Mouse (Mus musculus): ENCODE results near the gene Spem2. TPM values are rescaled to one million over a fixed set of nuclear protein-coding genes. Genes with fewer than 3 reads are reported as not detected.

The Spem2 gene
- polyA plus RNA-seq, 1 experiment from 2014 or later, result not detected

GRCm38 (mm10) chr11:69795168-69795982, 22.9 kb downstream of the Spem2 start, which contains the start of gene Chrnb1:
Gene Chrnb1, minus strand, starts transcription at chr11:69795943.
- WGBS, result 2% methylated on average over 52 of the region's 52 CpGs
- H3K9ac ChIP-seq, result peak within 1 kb of the TSS; percentile 53
- H3K9me3 ChIP-seq (replicated peaks), result no peaks in the 10 kb centered on the region
- peak within 1 kb of the TSS; percentile 96 for H3K4me2 ChIP-seq
- H3K36me3 ChIP-seq, result no peaks in the 10 kb centered on the region
- peak; percentile 96 for ATAC-seq (replicated peaks; ENCODE audit: low FRiP score)
- H3K27ac ChIP-seq, result peak within 1 kb of the TSS; percentile 59
- H3K4me3 ChIP-seq (replicated peaks), result peak within 1 kb of the TSS; percentile 52
- H3K27me3 ChIP-seq, result peaks cover 36% of the 10 kb centered on the region
- H3K4me1 ChIP-seq, result peaks cover 31% of the 10 kb centered on the region

DNA sequence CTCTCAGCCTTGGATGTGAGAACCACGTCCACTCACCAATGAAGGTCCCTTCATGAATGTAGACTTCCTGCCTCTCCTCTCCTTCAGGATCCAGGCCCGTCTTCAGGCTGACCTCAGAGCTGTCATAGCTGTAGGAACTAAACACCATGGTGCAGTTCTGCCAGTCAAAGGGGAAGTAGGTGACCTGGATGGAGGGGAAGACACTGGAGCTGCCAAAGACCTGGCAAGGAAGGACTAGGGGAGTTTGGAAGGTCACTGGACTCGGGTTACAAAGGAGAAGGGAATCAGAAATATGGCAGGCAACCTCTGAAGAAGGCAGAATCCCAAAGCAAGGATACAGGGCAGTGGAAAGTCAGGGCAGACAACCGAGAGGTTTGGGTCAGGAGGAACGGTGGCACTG, 24.8 kb downstream of the Spem2 start:
- no peak overlapping the region for H3K4me2 ChIP-seq
- no peak overlapping the region for H3K9ac ChIP-seq
- peaks cover 36% of the 10 kb centered on the region for H3K27me3 ChIP-seq
- no peaks in the 10 kb centered on the region for H3K36me3 ChIP-seq
- 56% methylated on average over 5 of the region's 5 CpGs for WGBS
- no peak overlapping the region for H3K27ac ChIP-seq
- ATAC-seq (replicated peaks; ENCODE audit: low FRiP score), result no peak
- peaks cover 16% of the 10 kb centered on the region for H3K4me1 ChIP-seq
- H3K9me3 ChIP-seq (replicated peaks), result no peaks in the 10 kb centered on the region
- H3K4me3 ChIP-seq (replicated peaks), result no peak overlapping the region

DNA sequence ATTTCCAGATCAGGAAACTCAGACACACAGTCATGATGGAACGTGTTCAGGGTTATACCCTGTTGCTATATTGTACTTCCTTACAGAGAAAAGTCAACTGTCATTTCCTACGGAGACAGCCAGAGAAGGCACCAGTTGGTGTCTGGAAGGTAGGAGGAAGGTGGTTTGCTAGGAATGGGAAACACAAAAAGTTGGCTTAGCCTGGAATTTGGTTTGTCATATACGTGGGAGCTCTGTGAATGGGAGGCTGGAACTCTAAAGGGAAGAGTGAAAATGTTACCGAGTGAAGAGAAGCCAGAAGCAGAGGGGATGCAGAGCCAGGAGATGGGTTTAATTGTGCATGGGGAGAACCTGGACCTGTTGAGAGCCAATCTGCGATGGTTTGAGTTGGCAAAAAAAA, 26.8 kb downstream of the Spem2 start:
- Histone ChIP-seq H3K9ac (no peak overlapping the region), H3K27me3 (peaks cover 18% of the 10 kb centered on the region), H3K4me3 (replicated peaks) (no peak overlapping the region), H3K4me2 (no peak overlapping the region), H3K36me3 (no peaks in the 10 kb centered on the region), H3K4me1 (peaks cover 16% of the 10 kb centered on the region), H3K9me3 (replicated peaks) (no peaks in the 10 kb centered on the region), H3K27ac (no peak overlapping the region)
- ATAC-seq (replicated peaks; ENCODE audit: low FRiP score), result no peak
- 72% methylated on average over 5 of the region's 5 CpGs for WGBS

GRCm38 (mm10) chr11:69789431-69789830, 28.8 kb downstream of the Spem2 start:
- Histone ChIP-seq H3K9ac (no peak overlapping the region), H3K4me2 (no peak overlapping the region)

DNA sequence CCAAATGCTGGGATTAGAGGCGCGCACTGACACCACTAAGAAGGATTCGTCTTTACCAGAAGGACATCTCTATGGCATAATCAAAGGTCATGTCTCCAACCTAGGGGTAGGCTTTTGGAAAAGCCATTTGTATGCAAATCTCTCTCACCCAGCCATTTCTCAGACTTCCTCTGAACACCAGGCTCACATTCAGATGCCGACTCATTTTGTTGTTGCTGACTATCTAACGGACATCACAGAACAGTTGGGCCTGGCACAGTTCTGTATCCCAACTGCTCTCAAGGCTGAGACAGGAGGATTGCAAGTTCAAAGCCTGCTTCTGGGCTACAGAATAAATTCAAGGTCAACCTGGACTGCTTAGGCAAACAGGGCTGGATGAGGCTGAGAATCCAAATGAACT, 31.0 kb downstream of the Spem2 start:
- no peak overlapping the region for H3K27ac ChIP-seq
- WGBS, result 94% methylated on average over 5 of the region's 5 CpGs
- no peaks in the 10 kb centered on the region for H3K36me3 ChIP-seq
- H3K9me3 ChIP-seq (replicated peaks), result no peaks in the 10 kb centered on the region
- ATAC-seq (replicated peaks; ENCODE audit: low FRiP score), result no peak
- no peak overlapping the region for H3K4me2 ChIP-seq
- H3K4me1 ChIP-seq, result peaks cover 8% of the 10 kb centered on the region; the same call in 1 of the 2 replicates
- 0 out of 2 replicates have a peak, but pooled peaks cover under 1% of the 10 kb centered on the region for H3K27me3 ChIP-seq
- H3K4me3 ChIP-seq (replicated peaks), result no peak overlapping the region
- no peak overlapping the region for H3K9ac ChIP-seq

More at GRCm38 (mm10) chr11:69789431-69789830, 28.8 kb downstream of the Spem2 start:
- Histone ChIP-seq H3K27ac (no peak overlapping the region), H3K36me3 (no peaks in the 10 kb centered on the region), H3K4me1 (peaks cover 6% of the 10 kb centered on the region; the same call in 1 of the 2 replicates), H3K27me3 (peaks cover 13% of the 10 kb centered on the region; the same call in 1 of the 2 replicates), H3K4me3 (replicated peaks) (no peak overlapping the region), H3K9me3 (replicated peaks) (no peaks in the 10 kb centered on the region)
- 36% methylated on average over 5 of the region's 5 CpGs for WGBS
- no peak for ATAC-seq (replicated peaks; ENCODE audit: low FRiP score)

GRCm38 (mm10) chr11:69784793-69785272, 33.4 kb downstream of the Spem2 start:
- Histone ChIP-seq H3K9ac (no peak overlapping the region), H3K4me3 (replicated peaks) (peak overlapping the region; percentile 17), H3K27me3 (peaks cover 6% of the 10 kb centered on the region; the same call in 1 of the 2 replicates), H3K4me2 (peak overlapping the region; percentile 48), H3K4me1 (peaks cover 8% of the 10 kb centered on the region; the same call in 1 of the 2 replicates), H3K27ac (no peak overlapping the region), H3K9me3 (replicated peaks) (no peaks in the 10 kb centered on the region), H3K36me3 (no peaks in the 10 kb centered on the region)
- no peak for ATAC-seq (replicated peaks; ENCODE audit: low FRiP score)
- 35% methylated on average over 15 of the region's 15 CpGs for WGBS

GRCm38 (mm10) chr11:69781828-69782227, 36.4 kb downstream of the Spem2 start:
- H3K36me3 ChIP-seq, result peaks cover 3% of the 10 kb centered on the region; the same call in 1 of the 2 replicates
- ATAC-seq (replicated peaks; ENCODE audit: low FRiP score), result no peak
- 28% methylated on average over 4 of the region's 4 CpGs for WGBS
- no peak overlapping the region for H3K4me3 ChIP-seq (replicated peaks)
- no peak overlapping the region for H3K4me2 ChIP-seq
- no peaks in the 10 kb centered on the region for H3K9me3 ChIP-seq (replicated peaks)
- H3K27ac ChIP-seq, result no peak overlapping the region
- H3K9ac ChIP-seq, result no peak overlapping the region
- H3K4me1 ChIP-seq, result peaks cover 29% of the 10 kb centered on the region
- peaks cover 6% of the 10 kb centered on the region; the same call in 1 of the 2 replicates for H3K27me3 ChIP-seq

GRCm38 (mm10) chr11:69778985-69779384, 39.3 kb downstream of the Spem2 start:
- peaks cover 6% of the 10 kb centered on the region; the same call in 1 of the 2 replicates for H3K27me3 ChIP-seq
- peaks cover 15% of the 10 kb centered on the region; the same call in 1 of the 2 replicates for H3K36me3 ChIP-seq
- peaks cover 30% of the 10 kb centered on the region for H3K4me1 ChIP-seq
- H3K4me3 ChIP-seq (replicated peaks), result no peak overlapping the region
- no peak overlapping the region for H3K9ac ChIP-seq
- H3K27ac ChIP-seq, result no peak overlapping the region; the same call in 1 of the 2 replicates
- no peaks in the 10 kb centered on the region for H3K9me3 ChIP-seq (replicated peaks)
- ATAC-seq (replicated peaks; ENCODE audit: low FRiP score), result no peak
- H3K4me2 ChIP-seq, result no peak overlapping the region
- WGBS, result 53% methylated on average over 7 of the region's 7 CpGs

- Histone ChIP-seq H3K9ac (no peak overlapping the region), H3K4me2 (peak overlapping the region; percentile 20; the same call in 1 of the 2 replicates), H3K4me1 (peaks cover 30% of the 10 kb centered on the region), H3K9me3 (replicated peaks) (no peaks in the 10 kb centered on the region), H3K27me3 (peaks cover 6% of the 10 kb centered on the region; the same call in 1 of the 2 replicates), H3K4me3 (replicated peaks) (no peak overlapping the region), H3K36me3 (peaks cover 15% of the 10 kb centered on the region; the same call in 1 of the 2 replicates), H3K27ac (no peak overlapping the region; the same call in none of the 2 replicates)
- no peak for ATAC-seq (replicated peaks; ENCODE audit: low FRiP score)
- WGBS, result 63% methylated on average over 23 of the region's 23 CpGs
These were observed 39.8 kb downstream of the Spem2 start for GRCm38 (mm10) chr11:69778258-69778982.

GRCm38 (mm10) chr11:69777504-69778257, 40.6 kb downstream of the Spem2 start:
- Histone ChIP-seq H3K4me1 (peaks cover 30% of the 10 kb centered on the region), H3K27me3 (peaks cover 6% of the 10 kb centered on the region; the same call in 1 of the 2 replicates), H3K27ac (no peak overlapping the region), H3K4me3 (replicated peaks) (no peak overlapping the region), H3K4me2 (no peak overlapping the region), H3K36me3 (peaks cover 15% of the 10 kb centered on the region; the same call in 1 of the 2 replicates), H3K9me3 (replicated peaks) (no peaks in the 10 kb centered on the region), H3K9ac (no peak overlapping the region)
- no peak; the same call in 1 of the 2 replicates for ATAC-seq (replicated peaks; ENCODE audit: low FRiP score)
- 46% methylated on average over 26 of the region's 26 CpGs for WGBS

DNA sequence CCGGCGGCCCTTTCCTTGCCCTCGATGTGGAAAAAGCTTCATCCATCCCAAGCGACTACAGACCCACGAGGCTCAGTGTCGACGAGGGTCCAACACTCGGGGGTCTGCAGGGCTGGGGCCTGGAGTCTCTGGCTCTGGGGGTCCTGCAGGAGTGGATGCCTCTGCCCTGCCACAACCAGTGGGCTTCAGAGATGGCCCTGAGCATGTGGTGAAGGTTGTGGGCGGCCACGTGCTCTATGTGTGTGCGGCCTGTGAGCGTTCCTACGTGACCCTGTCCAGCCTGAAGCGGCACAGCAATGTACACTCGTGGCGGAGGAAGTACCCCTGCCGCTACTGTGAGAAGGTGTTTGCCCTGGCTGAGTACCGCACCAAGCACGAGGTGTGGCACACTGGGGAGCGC, 41.8 kb downstream of the Spem2 start:
- H3K4me1 ChIP-seq, result peaks cover 30% of the 10 kb centered on the region
- no peak overlapping the region for H3K27ac ChIP-seq
- no peaks in the 10 kb centered on the region for H3K9me3 ChIP-seq (replicated peaks)
- no peaks in the 10 kb centered on the region for H3K27me3 ChIP-seq
- H3K4me2 ChIP-seq, result no peak overlapping the region
- no peak for ATAC-seq (replicated peaks; ENCODE audit: low FRiP score)
- H3K9ac ChIP-seq, result no peak overlapping the region
- WGBS, result 88% methylated on average over 20 of the region's 20 CpGs
- peaks cover 15% of the 10 kb centered on the region; the same call in 1 of the 2 replicates for H3K36me3 ChIP-seq
- no peak overlapping the region for H3K4me3 ChIP-seq (replicated peaks)
